Comparison of ENCODE assay signal across 24 mouse cellular contexts in genomic region chr17:52225584-52225983, GRCm38 (mm10).
DNase-seq lines count a peak whose midpoint lies in the region; ATAC-seq and TF ChIP-seq lines count a peak whose summit lies in the region.
"Had no signal": no experiment of that assay in that cellular context is flagged by ENCODE, and none has a peak within 500 bp of the region (broad histone marks: within the 10 kb centered on the region; RNA-seq: fewer than 3 reads in every experiment).

No protein-coding gene starts in this region.

- H3K9me3 ChIP-seq in hindbrain, postnatal 0 days (ENCODE audit: low read length): no peaks in the 10 kb centered on the region
- no peaks in the 10 kb centered on the region for H3K9me3 ChIP-seq in hindbrain, embryonic 14.5 days (ENCODE audit: control insufficient read depth, low read length)
- no peaks in the 10 kb centered on the region for H3K9me3 ChIP-seq in midbrain, postnatal 0 days (ENCODE audit: low read length)
- no peaks in the 10 kb centered on the region for H3K9me3 ChIP-seq in midbrain, embryonic 10.5 days (replicated peaks)
- no peaks in the 10 kb centered on the region for H3K9me3 ChIP-seq in neural tube, embryonic 14.5 days (ENCODE audit: control insufficient read depth, low read length)
- H3K9me3 ChIP-seq: embryonic facial prominence, embryonic 13.5 days; embryonic facial prominence, embryonic 15.5 days; forebrain, embryonic 10.5 days; forebrain, embryonic 12.5 days had no signal

- no peak overlapping the region for H3K4me3 ChIP-seq in hindbrain, postnatal 0 days (ENCODE audit: low read length)
- no peak overlapping the region for H3K4me3 ChIP-seq in hindbrain, embryonic 14.5 days (replicated peaks; ENCODE audit: low read length)
- no peak overlapping the region for H3K4me3 ChIP-seq in midbrain, postnatal 0 days (ENCODE audit: low read depth, low read length)
- no peak overlapping the region for H3K4me3 ChIP-seq in midbrain, embryonic 10.5 days
- H3K4me3 ChIP-seq in neural tube, embryonic 14.5 days (ENCODE audit: low read depth, low read length): no peak overlapping the region
- H3K4me3 ChIP-seq: embryonic facial prominence, embryonic 13.5 days; embryonic facial prominence, embryonic 15.5 days; erythroblast, embryonic 14.5 days; forebrain, embryonic 10.5 days; forebrain, embryonic 12.5 days had no signal

- TF ChIP-seq CTCF in hindbrain, postnatal 0 days (IDR thresholded peaks at IDR 0.05; ENCODE audit: low read depth): no peak
- TF ChIP-seq CTCF in midbrain, postnatal 0 days (IDR thresholded peaks at IDR 0.05): no peak
- TF ChIP-seq CTCF in brain, embryonic 14.5 days (IDR thresholded peaks at IDR 0.05; ENCODE audit: borderline replicate concordance, extremely low read depth, insufficient read depth, insufficient read length): no peak

- no peaks in the 10 kb centered on the region for H3K36me3 ChIP-seq in hindbrain, postnatal 0 days (ENCODE audit: insufficient read depth, low read length)
- no peaks in the 10 kb centered on the region for H3K36me3 ChIP-seq in hindbrain, embryonic 14.5 days (replicated peaks; ENCODE audit: control insufficient read depth, insufficient read depth)
- no peaks in the 10 kb centered on the region for H3K36me3 ChIP-seq in midbrain, postnatal 0 days (ENCODE audit: insufficient read depth, low read length)
- no peaks in the 10 kb centered on the region for H3K36me3 ChIP-seq in midbrain, embryonic 10.5 days
- no peaks in the 10 kb centered on the region for H3K36me3 ChIP-seq in neural tube, embryonic 14.5 days (ENCODE audit: control insufficient read depth, insufficient read depth, low read length)
- H3K36me3 ChIP-seq: embryonic facial prominence, embryonic 13.5 days; embryonic facial prominence, embryonic 15.5 days; forebrain, embryonic 10.5 days; forebrain, embryonic 12.5 days had no signal

- no peaks in the 10 kb centered on the region for H3K4me1 ChIP-seq in hindbrain, postnatal 0 days (ENCODE audit: insufficient read depth, low read length)
- H3K4me1 ChIP-seq in hindbrain, embryonic 14.5 days (replicated peaks; ENCODE audit: control insufficient read depth, insufficient read depth, low read length): no peaks in the 10 kb centered on the region
- no peaks in the 10 kb centered on the region for H3K4me1 ChIP-seq in midbrain, postnatal 0 days (ENCODE audit: insufficient read depth, low read length)
- H3K4me1 ChIP-seq in midbrain, embryonic 10.5 days: no peaks in the 10 kb centered on the region
- no peaks in the 10 kb centered on the region for H3K4me1 ChIP-seq in neural tube, embryonic 14.5 days (ENCODE audit: control insufficient read depth, insufficient read depth, low read length)
- H3K4me1 ChIP-seq: embryonic facial prominence, embryonic 13.5 days; embryonic facial prominence, embryonic 15.5 days; forebrain, embryonic 10.5 days; forebrain, embryonic 12.5 days had no signal

- WGBS in hindbrain, postnatal 0 days: 68% methylated on average over 3 of the region's 3 CpGs
- 70% methylated on average over 3 of the region's 3 CpGs for WGBS in hindbrain, embryonic 14.5 days
- 79% methylated on average over 3 of the region's 3 CpGs for WGBS in midbrain, postnatal 0 days
- WGBS in midbrain, embryonic 10.5 days: 82% methylated on average over 3 of the region's 3 CpGs
- 51% methylated on average over 3 of the region's 3 CpGs for WGBS in neural tube, embryonic 14.5 days

- no peak overlapping the region for H3K27ac ChIP-seq in hindbrain, postnatal 0 days
- H3K27ac ChIP-seq in hindbrain, embryonic 14.5 days: no peak overlapping the region
- no peak overlapping the region for H3K27ac ChIP-seq in midbrain, postnatal 0 days (ENCODE audit: low read depth, low read length)
- H3K27ac ChIP-seq in midbrain, embryonic 10.5 days (replicated peaks): no peak overlapping the region
- no peak overlapping the region for H3K27ac ChIP-seq in neural tube, embryonic 14.5 days (ENCODE audit: low read depth, low read length)
- H3K27ac ChIP-seq: embryonic facial prominence, embryonic 13.5 days; embryonic facial prominence, embryonic 15.5 days; forebrain, embryonic 10.5 days; forebrain, embryonic 12.5 days had no signal

- no peak for ATAC-seq in hindbrain, postnatal 0 days
- ATAC-seq in hindbrain, embryonic 14.5 days (ENCODE audit: low FRiP score): no peak
- ATAC-seq in midbrain, postnatal 0 days (ENCODE audit: low FRiP score): no peak
- ATAC-seq in neural tube, embryonic 14.5 days (ENCODE audit: low read depth): peak; percentile 71
- ATAC-seq: forebrain, embryonic 14.5 days; forebrain, embryonic 16.5 days had no signal

- DNase-seq in hindbrain, postnatal 0 days (ENCODE audit: low spot score): peak; percentile 3
- no peak for DNase-seq in hindbrain, embryonic 14.5 days (ENCODE audit: low spot score)
- peak; percentile 10 for DNase-seq in midbrain, postnatal 0 days (ENCODE audit: low spot score)
- DNase-seq in midbrain, embryonic 10.5 days (ENCODE audit: low spot score): no peak
- DNase-seq in brain, embryonic 14.5 days (ENCODE audit: low read depth): peak; percentile 5
- no peak for DNase-seq in heart, adult 18-20 months
- DNase-seq in cerebellum, postnatal 10 days: no peak
- DNase-seq: adrenal gland, adult 2 months; adrenal gland, postnatal 10 days; adrenal gland, postnatal 25 days; cerebellum, adult 11-12 months; cerebellum, adult 2 months; cerebellum, adult 9-10 months; cerebellum, postnatal 14 days; cerebellum, postnatal 36 days; embryo, embryonic 11 days had no signal

- TF ChIP-seq POLR2A in brain, embryonic 14.5 days (IDR thresholded peaks at IDR 0.05; ENCODE audit: borderline replicate concordance, extremely low read depth, insufficient read depth, insufficient read length, poor library complexity, severe bottlenecking): no peak

- H3K9ac ChIP-seq in hindbrain, postnatal 0 days (replicated peaks; ENCODE audit: low read length): no peak overlapping the region
- H3K9ac ChIP-seq in hindbrain, embryonic 14.5 days: no peak overlapping the region
- no peak overlapping the region for H3K9ac ChIP-seq in midbrain, postnatal 0 days (replicated peaks; ENCODE audit: low read length, poor library complexity, severe bottlenecking)
- no peak overlapping the region for H3K9ac ChIP-seq in neural tube, embryonic 14.5 days (replicated peaks; ENCODE audit: low read depth, low read length)
- H3K9ac ChIP-seq: embryonic facial prominence, embryonic 13.5 days; embryonic facial prominence, embryonic 15.5 days; forebrain, embryonic 12.5 days had no signal

- H3K4me2 ChIP-seq in hindbrain, postnatal 0 days (ENCODE audit: low read depth, low read length): no peak overlapping the region
- H3K4me2 ChIP-seq in hindbrain, embryonic 14.5 days (replicated peaks): no peak overlapping the region
- no peak overlapping the region for H3K4me2 ChIP-seq in midbrain, postnatal 0 days (ENCODE audit: low read depth, low read length, poor library complexity, severe bottlenecking)
- no peak overlapping the region for H3K4me2 ChIP-seq in neural tube, embryonic 14.5 days (ENCODE audit: low read depth, low read length)
- H3K4me2 ChIP-seq: embryonic facial prominence, embryonic 13.5 days; embryonic facial prominence, embryonic 15.5 days; forebrain, embryonic 12.5 days had no signal

- no peaks in the 10 kb centered on the region for H3K27me3 ChIP-seq in hindbrain, postnatal 0 days (ENCODE audit: insufficient read depth, low read length)
- H3K27me3 ChIP-seq in hindbrain, embryonic 14.5 days (ENCODE audit: control insufficient read depth, insufficient read depth, low read length): no peaks in the 10 kb centered on the region
- H3K27me3 ChIP-seq in midbrain, postnatal 0 days (ENCODE audit: insufficient read depth, low read length): no peaks in the 10 kb centered on the region
- H3K27me3 ChIP-seq in midbrain, embryonic 10.5 days (ENCODE audit: low read depth, poor library complexity, severe bottlenecking): no peaks in the 10 kb centered on the region
- no peaks in the 10 kb centered on the region for H3K27me3 ChIP-seq in neural tube, embryonic 14.5 days (ENCODE audit: control insufficient read depth, insufficient read depth, low read length)
- H3K27me3 ChIP-seq: embryonic facial prominence, embryonic 13.5 days; embryonic facial prominence, embryonic 15.5 days; forebrain, embryonic 12.5 days had no signal

Comparison
In these comparisons a context has a peak if more than half of its experiments do, and no peak if none do; other contexts are left out.
1. DNase-seq: peak in hindbrain, postnatal 0 days (single experiment), midbrain, postnatal 0 days (single experiment) and brain, embryonic 14.5 days (single experiment); none in hindbrain, embryonic 14.5 days (single experiment), midbrain, embryonic 10.5 days (single experiment), heart, adult 18-20 months (0 of 2) and cerebellum, postnatal 10 days (0 of 2).